Mouse (Mus musculus): ENCODE data around the gene Srgap3. TPM values are rescaled to one million over a fixed set of nuclear protein-coding genes. Genes with fewer than 3 reads are reported as not detected.

Gene Srgap3
- polyA plus RNA-seq, 1 experiment from 2014 or later = 4.9 TPM

- Histone ChIP-seq H3K9me3 (replicated peaks) (no peaks in the 10 kb centered on the region), H3K27me3 (no peaks in the 10 kb centered on the region), H3K4me2 (no peak overlapping the region), H3K9ac (no peak overlapping the region), H3K27ac (no peak overlapping the region), H3K4me3 (replicated peaks) (no peak overlapping the region), H3K4me1 (0 out of 2 replicates have a peak, but pooled peaks cover 8% of the 10 kb centered on the region), H3K36me3 (no peaks in the 10 kb centered on the region)
- 64% methylated on average over 5 of the region's 5 CpGs for WGBS
- ATAC-seq (replicated peaks; ENCODE audit: low FRiP score) = no peak
Measured at GRCm38 (mm10) chr6:112926011-112926410, 21.1 kb downstream of the Srgap3 start.

DNA sequence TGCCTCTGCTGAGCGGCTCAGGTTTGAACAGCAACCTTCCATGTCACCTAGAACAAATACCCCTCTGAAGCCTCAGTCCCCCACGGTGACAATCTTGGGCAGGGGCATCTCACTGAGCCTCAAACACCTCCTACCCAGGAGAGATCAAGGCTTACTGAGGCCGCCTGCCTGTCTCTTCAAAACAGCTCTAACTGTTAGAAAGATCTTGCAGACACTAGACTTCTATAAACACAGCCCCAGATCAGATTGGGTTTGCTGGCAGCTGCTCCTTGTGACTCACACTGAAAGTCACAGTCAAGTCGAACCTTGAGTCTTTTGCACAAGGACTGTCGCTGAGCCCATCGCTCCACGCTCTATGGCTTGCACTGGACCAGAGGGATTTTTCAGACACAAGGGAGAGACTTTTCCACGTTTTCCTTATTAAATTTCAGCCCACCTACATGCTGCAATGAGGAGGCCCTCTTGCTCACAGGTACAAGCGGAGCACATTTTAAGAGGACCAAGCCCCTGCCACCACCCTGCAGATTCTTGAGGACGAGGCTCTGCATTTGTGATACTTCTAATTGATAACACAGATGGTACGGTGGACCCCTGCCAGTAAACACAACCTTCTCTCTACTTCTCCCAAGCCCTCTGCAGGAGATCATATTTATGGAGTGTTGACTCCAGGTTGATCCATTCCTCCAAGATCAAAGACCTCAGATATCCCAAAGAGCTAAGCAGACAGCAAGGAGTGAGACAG, 21.7 kb downstream of the Srgap3 start:
- 56% methylated on average over 11 of the region's 11 CpGs for WGBS
- H3K9ac ChIP-seq = no peak overlapping the region
- H3K27ac ChIP-seq = no peak overlapping the region
- ATAC-seq (replicated peaks; ENCODE audit: low FRiP score) = no peak
- H3K36me3 ChIP-seq = no peaks in the 10 kb centered on the region
- H3K4me1 ChIP-seq = 0 out of 2 replicates have a peak, but pooled peaks cover 8% of the 10 kb centered on the region
- no peaks in the 10 kb centered on the region for H3K9me3 ChIP-seq (replicated peaks)
- H3K4me2 ChIP-seq = no peak overlapping the region
- no peak overlapping the region for H3K4me3 ChIP-seq (replicated peaks)
- H3K27me3 ChIP-seq = no peaks in the 10 kb centered on the region

DNA sequence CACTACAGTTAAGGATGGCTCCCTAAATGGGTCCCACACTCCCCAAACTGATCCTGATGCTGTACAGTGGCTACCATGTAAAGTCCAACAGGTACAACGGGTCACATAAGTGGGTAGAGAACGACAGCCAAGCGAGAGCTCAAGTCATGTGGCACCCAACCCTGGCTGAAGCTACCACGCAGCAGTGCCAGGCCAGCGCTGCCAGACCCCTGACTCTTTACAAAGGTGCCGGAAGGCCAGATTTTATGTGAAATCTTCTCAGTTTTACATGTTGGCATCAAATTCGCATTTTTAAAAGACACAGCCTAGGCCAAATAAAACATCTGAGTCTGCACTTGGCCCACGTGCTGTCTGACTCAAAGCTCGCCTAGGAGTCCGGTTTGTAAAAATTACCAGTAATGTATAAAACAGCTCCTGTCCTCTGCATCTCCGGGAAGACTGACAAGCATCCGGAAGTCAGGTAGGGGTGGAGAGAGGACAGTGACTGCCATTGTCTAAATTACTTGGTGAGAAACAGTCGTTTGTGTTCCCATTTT, 22.4 kb downstream of the Srgap3 start:
- Histone ChIP-seq H3K27ac (no peak overlapping the region), H3K9ac (no peak overlapping the region), H3K27me3 (no peaks in the 10 kb centered on the region), H3K36me3 (no peaks in the 10 kb centered on the region), H3K9me3 (replicated peaks) (no peaks in the 10 kb centered on the region), H3K4me2 (no peak overlapping the region), H3K4me1 (0 out of 2 replicates have a peak, but pooled peaks cover 5% of the 10 kb centered on the region), H3K4me3 (replicated peaks) (no peak overlapping the region)
- ATAC-seq (replicated peaks; ENCODE audit: low FRiP score) = no peak
- WGBS = 79% methylated on average over 13 of the region's 13 CpGs

DNA sequence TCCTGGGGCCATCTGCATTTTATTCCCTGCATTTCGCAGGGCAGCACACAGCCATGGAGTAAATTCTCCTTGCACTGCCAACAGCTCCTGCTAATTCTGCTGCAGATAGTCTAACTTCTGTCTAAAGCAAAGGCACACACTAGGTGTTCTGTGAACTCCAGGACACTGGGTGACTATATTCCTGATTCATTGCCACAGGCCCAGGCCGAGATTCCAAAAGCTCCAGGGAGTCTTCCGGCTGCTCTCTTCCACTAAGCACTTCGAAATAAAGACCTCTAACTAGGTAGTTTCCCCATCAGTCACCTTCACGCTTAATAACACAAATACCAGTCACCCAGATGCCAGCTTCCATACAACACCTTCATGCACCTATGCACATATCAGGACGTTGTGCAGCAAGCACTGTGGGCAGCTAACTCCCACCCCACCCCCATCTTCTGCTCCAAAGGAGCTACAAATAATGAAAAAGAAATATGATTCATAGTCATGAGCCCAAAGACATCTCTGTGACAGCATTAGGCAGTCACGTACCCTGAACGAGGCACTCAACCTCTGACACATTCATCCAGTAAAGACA, 26.4 kb downstream of the Srgap3 start:
- H3K9ac ChIP-seq = no peak overlapping the region
- no peak overlapping the region for H3K4me2 ChIP-seq
- H3K9me3 ChIP-seq (replicated peaks) = no peaks in the 10 kb centered on the region
- no peak for ATAC-seq (replicated peaks; ENCODE audit: low FRiP score)
- no peak overlapping the region for H3K4me3 ChIP-seq (replicated peaks)
- H3K36me3 ChIP-seq = no peaks in the 10 kb centered on the region
- H3K4me1 ChIP-seq = 0 out of 2 replicates have a peak, but pooled peaks cover 5% of the 10 kb centered on the region
- WGBS = 88% methylated on average over 8 of the region's 8 CpGs
- no peaks in the 10 kb centered on the region for H3K27me3 ChIP-seq
- no peak overlapping the region for H3K27ac ChIP-seq

GRCm38 (mm10) chr6:112917717-112918116, 29.3 kb downstream of the Srgap3 start:
- ATAC-seq (replicated peaks; ENCODE audit: low FRiP score) = no peak
- WGBS = 89% methylated on average over 8 of the region's 8 CpGs

DNA sequence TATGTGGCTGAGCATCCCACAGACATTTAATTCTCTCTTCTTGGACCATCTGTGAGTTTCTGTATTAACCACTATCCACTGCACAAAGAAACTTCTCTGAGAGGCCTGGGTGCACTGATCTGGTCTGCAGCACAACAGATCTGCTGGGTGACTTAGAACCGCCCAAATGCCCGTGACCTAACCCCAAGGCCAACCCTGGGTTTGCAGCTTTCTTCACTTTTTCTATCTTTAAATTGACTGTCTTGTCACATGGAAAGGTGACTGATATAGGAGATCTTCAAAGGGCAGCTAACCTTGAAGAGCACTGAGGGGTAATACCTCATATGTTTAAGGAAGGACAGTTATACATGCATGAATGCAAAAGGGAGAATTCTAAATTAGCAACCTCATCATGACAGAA, 30.8 kb downstream of the Srgap3 start:
- Histone ChIP-seq H3K9me3 (replicated peaks) (no peaks in the 10 kb centered on the region), H3K9ac (no peak overlapping the region)
- 81% methylated on average over 2 of the region's 2 CpGs for WGBS

More at GRCm38 (mm10) chr6:112917717-112918116, 29.3 kb downstream of the Srgap3 start:
- Histone ChIP-seq H3K4me1 (no peaks in the 10 kb centered on the region), H3K9me3 (replicated peaks) (no peaks in the 10 kb centered on the region), H3K4me3 (replicated peaks) (no peak overlapping the region), H3K9ac (no peak overlapping the region), H3K27ac (no peak overlapping the region), H3K27me3 (no peaks in the 10 kb centered on the region), H3K4me2 (no peak overlapping the region), H3K36me3 (no peaks in the 10 kb centered on the region)

GRCm38 (mm10) chr6:112912552-112912951, 34.5 kb downstream of the Srgap3 start:
- ATAC-seq (replicated peaks; ENCODE audit: low FRiP score) = no peak
- Histone ChIP-seq H3K36me3 (no peaks in the 10 kb centered on the region), H3K4me2 (no peak overlapping the region), H3K9me3 (replicated peaks) (no peaks in the 10 kb centered on the region), H3K27me3 (no peaks in the 10 kb centered on the region), H3K4me1 (no peaks in the 10 kb centered on the region), H3K4me3 (replicated peaks) (no peak overlapping the region), H3K27ac (no peak overlapping the region), H3K9ac (no peak overlapping the region)
- 61% methylated on average over 5 of the region's 5 CpGs for WGBS

More for the DNA sequence above, 30.8 kb downstream of the Srgap3 start:
- no peak for ATAC-seq (replicated peaks; ENCODE audit: low FRiP score)
- H3K4me2 ChIP-seq = no peak overlapping the region
- H3K27ac ChIP-seq = no peak overlapping the region
- no peak overlapping the region for H3K4me3 ChIP-seq (replicated peaks)
- H3K36me3 ChIP-seq = no peaks in the 10 kb centered on the region
- no peaks in the 10 kb centered on the region for H3K27me3 ChIP-seq
- no peaks in the 10 kb centered on the region for H3K4me1 ChIP-seq

- H3K36me3 ChIP-seq = no peaks in the 10 kb centered on the region
- H3K4me3 ChIP-seq (replicated peaks) = no peak overlapping the region
- H3K27me3 ChIP-seq = no peaks in the 10 kb centered on the region
- H3K27ac ChIP-seq = no peak overlapping the region
- 82% methylated on average over 2 of the region's 2 CpGs for WGBS
- no peak overlapping the region for H3K4me2 ChIP-seq
- no peak for ATAC-seq (replicated peaks; ENCODE audit: low FRiP score)
- H3K9ac ChIP-seq = no peak overlapping the region
- no peaks in the 10 kb centered on the region for H3K4me1 ChIP-seq
- H3K9me3 ChIP-seq (replicated peaks) = no peaks in the 10 kb centered on the region
Measured at GRCm38 (mm10) chr6:112909711-112910110, 37.4 kb downstream of the Srgap3 start.

- H3K4me2 ChIP-seq = no peak overlapping the region
- no peak overlapping the region for H3K27ac ChIP-seq
- H3K4me3 ChIP-seq (replicated peaks) = no peak overlapping the region
- H3K36me3 ChIP-seq = no peaks in the 10 kb centered on the region
- no peaks in the 10 kb centered on the region for H3K27me3 ChIP-seq
- no peak for ATAC-seq (replicated peaks; ENCODE audit: low FRiP score)
- WGBS = 79% methylated on average over 8 of the region's 8 CpGs
- H3K4me1 ChIP-seq = peaks cover 4% of the 10 kb centered on the region; the same call in 1 of the 2 replicates
- H3K9me3 ChIP-seq (replicated peaks) = no peaks in the 10 kb centered on the region
- no peak overlapping the region for H3K9ac ChIP-seq
Measured at GRCm38 (mm10) chr6:112907887-112908584, 39.0 kb downstream of the Srgap3 start.

- WGBS = 95% methylated on average over 5 of the region's 5 CpGs
- Histone ChIP-seq H3K27ac (no peak overlapping the region), H3K9me3 (replicated peaks) (no peaks in the 10 kb centered on the region), H3K36me3 (no peaks in the 10 kb centered on the region), H3K4me2 (no peak overlapping the region), H3K4me1 (peaks cover 4% of the 10 kb centered on the region; the same call in 1 of the 2 replicates), H3K9ac (no peak overlapping the region), H3K4me3 (replicated peaks) (no peak overlapping the region), H3K27me3 (no peaks in the 10 kb centered on the region)
- no peak for ATAC-seq (replicated peaks; ENCODE audit: low FRiP score)
Measured at GRCm38 (mm10) chr6:112903796-112904195, 43.3 kb downstream of the Srgap3 start.

DNA sequence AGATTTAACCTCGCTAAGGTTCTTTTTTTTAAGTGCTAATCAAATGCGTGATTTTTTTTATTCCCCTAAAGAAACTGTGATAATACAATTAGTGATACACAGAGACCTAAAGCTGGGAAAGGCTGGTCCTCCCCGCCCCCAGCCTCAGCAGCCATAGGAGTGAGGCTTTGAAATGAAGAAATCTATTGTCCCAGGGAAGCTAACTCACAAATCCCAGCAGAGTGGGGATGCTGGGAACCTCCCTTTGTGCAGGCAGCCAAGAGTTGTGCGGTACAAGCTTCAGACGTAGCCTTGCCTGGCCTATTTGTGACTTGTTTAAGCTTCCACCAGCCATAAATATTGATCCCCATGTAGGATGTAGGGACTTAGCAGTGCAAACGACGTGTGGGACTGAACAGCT, 43.8 kb downstream of the Srgap3 start:
- H3K36me3 ChIP-seq = no peaks in the 10 kb centered on the region
- H3K9me3 ChIP-seq (replicated peaks) = no peaks in the 10 kb centered on the region
- ATAC-seq (replicated peaks; ENCODE audit: low FRiP score) = no peak
- no peak overlapping the region for H3K4me3 ChIP-seq (replicated peaks)
- H3K27me3 ChIP-seq = no peaks in the 10 kb centered on the region
- no peak overlapping the region for H3K9ac ChIP-seq
- H3K27ac ChIP-seq = no peak overlapping the region
- 28% methylated on average over 7 of the region's 7 CpGs for WGBS
- H3K4me2 ChIP-seq = no peak overlapping the region
- H3K4me1 ChIP-seq = peaks cover 6% of the 10 kb centered on the region; the same call in 1 of the 2 replicates

DNA sequence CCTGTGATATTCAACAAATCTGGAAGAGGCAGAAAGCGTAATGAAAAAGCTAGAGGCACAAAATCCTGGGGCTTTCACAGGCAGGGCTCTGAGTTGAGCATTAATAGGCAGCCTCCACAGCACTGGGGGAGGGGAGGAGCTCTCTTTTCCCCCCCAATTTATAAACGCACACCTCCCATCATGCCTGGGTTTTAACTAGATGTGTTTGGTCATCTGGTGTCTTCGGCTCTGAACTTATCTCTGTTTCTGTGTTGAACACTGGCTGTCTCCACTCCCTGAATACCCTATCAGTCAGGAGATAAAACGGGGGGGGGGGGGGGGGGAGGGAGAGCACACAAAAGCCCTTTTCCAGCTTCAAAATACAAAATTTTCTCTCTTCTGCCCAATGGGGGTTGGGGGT, 44.3 kb downstream of the Srgap3 start:
- Histone ChIP-seq H3K4me3 (replicated peaks) (no peak overlapping the region), H3K27ac (no peak overlapping the region), H3K4me2 (no peak overlapping the region), H3K9ac (no peak overlapping the region), H3K9me3 (replicated peaks) (no peaks in the 10 kb centered on the region), H3K27me3 (no peaks in the 10 kb centered on the region), H3K4me1 (peaks cover 6% of the 10 kb centered on the region; the same call in 1 of the 2 replicates), H3K36me3 (no peaks in the 10 kb centered on the region)
- ATAC-seq (replicated peaks; ENCODE audit: low FRiP score) = no peak
- 38% methylated on average over 4 of the region's 4 CpGs for WGBS
